Mouse (Mus musculus) gastrocnemius, postnatal 36 days (tissue): ENCODE data around the gene Map2k6. TPM values are rescaled to one million over a fixed set of nuclear protein-coding genes. Genes with fewer than 3 reads are reported as not detected.

ENCODE experiments used
- DNase-seq, 2 experiments: peaks; one replicate each; pipeline ENCODE4 v3.0.0; 2022
- intact Hi-C: fragments of 180-260 bp; cut with DNase I; formaldehyde crosslinking; loops from one replicate; pipeline ENCODE4 v1.15.1; 2025
- total RNA-seq, 2 experiments: library from RNA; stranded (reverse); gene quantifications; 2 replicates each; pipeline ENCODE4 v1.2.3; 2021

Gene Map2k6
- total RNA-seq, 2 experiments from 2014 or later: 43.6 to 50.1 TPM

- intact Hi-C loops: loop anchor here (5.0 kb wide), 1 partner anchor 51 kb away; the partner anchor contains the start of gene Map2k6
These were observed 49.3 kb downstream of the Map2k6 start for GRCm38 (mm10) chr11:110448131-110448725.

GRCm38 (mm10) chr11:110448726-110449161, 49.8 kb downstream of the Map2k6 start:
- peak; percentile 56 to 64 for DNase-seq
- intact Hi-C loops: loop anchor here (5.0 kb wide), 1 partner anchor 51 kb away; the partner anchor contains the start of gene Map2k6

More at GRCm38 (mm10) chr11:110448131-110448725, 49.3 kb downstream of the Map2k6 start:
- peak in 1 of 2 experiments; percentile 43 for DNase-seq

- no peak for DNase-seq
- intact Hi-C loops: loop anchor here (5.0 kb wide), 1 partner anchor 52 kb away; the partner anchor contains the start of gene Map2k6
These were observed 50.3 kb downstream of the Map2k6 start for GRCm38 (mm10) chr11:110449183-110449582.

GRCm38 (mm10) chr11:110450091-110450757, 51.3 kb downstream of the Map2k6 start:
- intact Hi-C loops: no loop called here
- peak in 1 of 2 experiments; percentile 18 for DNase-seq

- intact Hi-C loops: no loop called here
- DNase-seq: no peak
These were observed 51.8 kb downstream of the Map2k6 start for GRCm38 (mm10) chr11:110450758-110451121.

- no peak for DNase-seq
- intact Hi-C loops: no loop called here
These were observed 52.7 kb downstream of the Map2k6 start for GRCm38 (mm10) chr11:110451590-110451989.

GRCm38 (mm10) chr11:110453445-110454154, 54.7 kb downstream of the Map2k6 start:
- no peak for DNase-seq
- intact Hi-C loops: no loop called here

- intact Hi-C loops: no loop called here
- no peak for DNase-seq
These were observed 58.6 kb downstream of the Map2k6 start for GRCm38 (mm10) chr11:110457441-110457912.

GRCm38 (mm10) chr11:110460480-110460879, 61.6 kb downstream of the Map2k6 start:
- intact Hi-C loops: no loop called here
- no peak for DNase-seq

GRCm38 (mm10) chr11:110461560-110462331, 62.8 kb downstream of the Map2k6 start:
- no peak for DNase-seq

GRCm38 (mm10) chr11:110462975-110463578, 64.2 kb downstream of the Map2k6 start:
- DNase-seq: no peak
- intact Hi-C loops: no loop called here

More at GRCm38 (mm10) chr11:110461560-110462331, 62.8 kb downstream of the Map2k6 start:
- intact Hi-C loops: no loop called here

GRCm38 (mm10) chr11:110463801-110464200, 64.9 kb downstream of the Map2k6 start:
- DNase-seq: no peak
- intact Hi-C loops: no loop called here

GRCm38 (mm10) chr11:110469054-110469453, 70.1 kb downstream of the Map2k6 start:
- intact Hi-C loops: no loop called here
- DNase-seq: no peak

- no peak for DNase-seq
- intact Hi-C loops: no loop called here
These were observed 71.8 kb downstream of the Map2k6 start for GRCm38 (mm10) chr11:110470561-110471273.

GRCm38 (mm10) chr11:110471362-110471761, 72.4 kb downstream of the Map2k6 start:
- intact Hi-C loops: no loop called here
- no peak for DNase-seq

GRCm38 (mm10) chr11:110472078-110472477, 73.2 kb downstream of the Map2k6 start:
- intact Hi-C loops: no loop called here
- no peak for DNase-seq

GRCm38 (mm10) chr11:110473495-110473894, 74.6 kb downstream of the Map2k6 start:
- no peak for DNase-seq
- intact Hi-C loops: no loop called here

- intact Hi-C loops: no loop called here
- DNase-seq: no peak
These were observed 77.6 kb downstream of the Map2k6 start for GRCm38 (mm10) chr11:110476361-110477151.
